8 mouse cellular contexts compared by ENCODE assay signal in genomic region chr11:101395110-101395509, GRCm38 (mm10). TPM values are rescaled to one million over a fixed set of nuclear protein-coding genes. Genes with fewer than 3 reads are reported as not detected.
DNase-seq lines count a peak whose midpoint lies in the region; ATAC-seq lines count a peak whose summit lies in the region.

No protein-coding gene starts in this region.

- WGBS in forebrain, embryonic 14.5 days, result 4% methylated on average over 8 of the region's 8 CpGs
- 3% methylated on average over 8 of the region's 8 CpGs for WGBS in stomach, embryonic 15.5 days

- ATAC-seq in forebrain, embryonic 14.5 days, result peak; percentile 62; the same call in 1 of the 2 replicates
- peak; percentile 80 to 85 for ATAC-seq in hematopoietic stem cell, adult 5-6 weeks (replicated peaks in 1 of 2; ENCODE audit: insufficient read depth in 1 of 2, low FRiP score in 2 of 2, low TSS enrichment in 1 of 2, low read depth in 1 of 2, poor library complexity in 2 of 2, severe bottlenecking in 2 of 2)
- 0 out of 2 replicates have a peak, but pooled peaks have one; percentile 40 for ATAC-seq in megakaryocyte, adult 5-6 weeks (ENCODE audit: poor library complexity, severe bottlenecking)
- ATAC-seq in stomach, embryonic 15.5 days (ENCODE audit: insufficient read depth, low FRiP score, low read depth), result peak; percentile 47; the same call in 1 of the 2 replicates

- H3K4me3 ChIP-seq in forebrain, embryonic 14.5 days (ENCODE audit: low read depth, low read length), result no peak overlapping the region
- H3K4me3 ChIP-seq in stomach, embryonic 15.5 days (replicated peaks), result no peak overlapping the region

- H3K27me3 ChIP-seq in forebrain, embryonic 14.5 days (replicated peaks; ENCODE audit: control insufficient read depth, insufficient read depth, low read length), result no peaks in the 10 kb centered on the region
- H3K27me3 ChIP-seq in stomach, embryonic 15.5 days (replicated peaks), result no peaks in the 10 kb centered on the region

- H3K9me3 ChIP-seq in forebrain, embryonic 14.5 days (replicated peaks; ENCODE audit: control insufficient read depth, low read length), result no peaks in the 10 kb centered on the region
- H3K9me3 ChIP-seq in stomach, embryonic 15.5 days, result no peaks in the 10 kb centered on the region

- no peak overlapping the region for H3K4me2 ChIP-seq in forebrain, embryonic 14.5 days (ENCODE audit: low read length)
- H3K4me2 ChIP-seq in stomach, embryonic 15.5 days, result no peak overlapping the region

- 0 out of 2 replicates have a peak overlapping the region, but pooled peaks have one; percentile 1 for H3K9ac ChIP-seq in forebrain, embryonic 14.5 days (ENCODE audit: low read length)
- H3K9ac ChIP-seq in stomach, embryonic 15.5 days, result no peak overlapping the region

- H3K4me1 ChIP-seq in forebrain, embryonic 14.5 days (ENCODE audit: control insufficient read depth, insufficient read depth, low read length), result no peaks in the 10 kb centered on the region
- no peaks in the 10 kb centered on the region for H3K4me1 ChIP-seq in stomach, embryonic 15.5 days

- H3K36me3 ChIP-seq in forebrain, embryonic 14.5 days (ENCODE audit: control insufficient read depth, insufficient read depth, low read length), result no peaks in the 10 kb centered on the region
- no peaks in the 10 kb centered on the region for H3K36me3 ChIP-seq in stomach, embryonic 15.5 days

- H3K27ac ChIP-seq in forebrain, embryonic 14.5 days (ENCODE audit: low read depth, low read length), result no peak overlapping the region
- H3K27ac ChIP-seq in stomach, embryonic 15.5 days, result no peak overlapping the region

- peak; percentile 71 to 74 for DNase-seq in left cerebral cortex, adult 18-20 months (ENCODE audit: low spot score in 2 of 2)
- DNase-seq in left cerebral cortex, adult 11 months (ENCODE audit: low spot score), result no peak
- DNase-seq in c-Kit-negative CD71-positive TER-119-positive erythroid progenitor cells, embryonic 14.5 days (ENCODE audit: low read depth, low spot score), result peak; percentile 29
- peak; percentile 92 for DNase-seq in forebrain, embryonic 14.5 days (ENCODE audit: low spot score)
- DNase-seq in layer of hippocampus, adult 9-11 months, result peak; percentile 68

RNA-seq across cellular contexts. Expression of gene Aarsd1, which starts 22.3 kb away (rescaled TPM):
- total RNA-seq in left cerebral cortex, adult 18-20 months (2021), result 10 to 100 TPM; 47.6 to 48.8 TPM
- polyA plus RNA-seq in forebrain, embryonic 14.5 days (2014; fragmentation: Nextera tagmentation; extraction: Ambion mirVana), result 89.6 and 92.5 TPM in 2 replicates
- 46.5 and 52.0 TPM in 2 replicates for total RNA-seq in hematopoietic stem cell, adult 5-6 weeks (2017)
- 11.6 and 18.1 TPM in 2 replicates for total RNA-seq in megakaryocyte, adult 5-6 weeks (2015)
- 22.9 and 28.9 TPM in 2 replicates for total RNA-seq in megakaryocyte, adult 5-6 weeks (2017)
- polyA plus RNA-seq in stomach, embryonic 15.5 days (2015; fragmentation: Nextera tagmentation; extraction: Ambion mirVana), result 58.5 and 69.5 TPM in 2 replicates

RNA-seq across cellular contexts. Expression of gene G6pc, which starts 27.7 kb away (rescaled TPM):
- total RNA-seq in left cerebral cortex, adult 18-20 months (2021), result not detected
- polyA plus RNA-seq in forebrain, embryonic 14.5 days (2014; fragmentation: Nextera tagmentation; extraction: Ambion mirVana), result 0.09 TPM in 1 of 2 replicates, not detected in the other
- total RNA-seq in hematopoietic stem cell, adult 5-6 weeks (2017), result not detected in 2 replicates
- total RNA-seq in megakaryocyte, adult 5-6 weeks (2015), result not detected in 2 replicates
- not detected in 2 replicates for total RNA-seq in megakaryocyte, adult 5-6 weeks (2017)
- 0.06 and 0.09 TPM in 2 replicates for polyA plus RNA-seq in stomach, embryonic 15.5 days (2015; fragmentation: Nextera tagmentation; extraction: Ambion mirVana)

RNA-seq across cellular contexts. Expression of gene Gm27029, which starts 29.5 kb away (rescaled TPM):
- total RNA-seq in left cerebral cortex, adult 18-20 months (2021), result 1 to 10 TPM; 8.2 to 8.6 TPM
- 6.8 and 7.3 TPM in 2 replicates for polyA plus RNA-seq in forebrain, embryonic 14.5 days (2014; fragmentation: Nextera tagmentation; extraction: Ambion mirVana)
- 1.6 TPM in 1 of 2 replicates, not detected in the other for total RNA-seq in hematopoietic stem cell, adult 5-6 weeks (2017)
- total RNA-seq in megakaryocyte, adult 5-6 weeks (2015), result 1.7 TPM in 1 of 2 replicates, not detected in the other
- 0.95 and 1.3 TPM in 2 replicates for total RNA-seq in megakaryocyte, adult 5-6 weeks (2017)
- polyA plus RNA-seq in stomach, embryonic 15.5 days (2015; fragmentation: Nextera tagmentation; extraction: Ambion mirVana), result 6.9 and 12.3 TPM in 2 replicates

RNA-seq across cellular contexts. Expression of gene Rundc1, which starts 29.8 kb away (rescaled TPM):
- 10 to 100 TPM; 40.9 to 46.9 TPM for total RNA-seq in left cerebral cortex, adult 18-20 months (2021)
- 14.7 and 21.2 TPM in 2 replicates for polyA plus RNA-seq in forebrain, embryonic 14.5 days (2014; fragmentation: Nextera tagmentation; extraction: Ambion mirVana)
- 4.8 and 7.0 TPM in 2 replicates for total RNA-seq in hematopoietic stem cell, adult 5-6 weeks (2017)
- 2.4 and 3.0 TPM in 2 replicates for total RNA-seq in megakaryocyte, adult 5-6 weeks (2015)
- total RNA-seq in megakaryocyte, adult 5-6 weeks (2017), result 3.1 and 3.3 TPM in 2 replicates
- polyA plus RNA-seq in stomach, embryonic 15.5 days (2015; fragmentation: Nextera tagmentation; extraction: Ambion mirVana), result 20.7 and 20.8 TPM in 2 replicates

RNA-seq across cellular contexts. Expression of gene Ptges3l, which starts 30.0 kb away (rescaled TPM):
- 1 to 10 TPM; 4.1 to 4.5 TPM for total RNA-seq in left cerebral cortex, adult 18-20 months (2021)
- polyA plus RNA-seq in forebrain, embryonic 14.5 days (2014; fragmentation: Nextera tagmentation; extraction: Ambion mirVana), result 1.2 TPM in 2 replicates
- total RNA-seq in hematopoietic stem cell, adult 5-6 weeks (2017), result 1.0 TPM in 1 of 2 replicates, not detected in the other
- 0.43 and 2.5 TPM in 2 replicates for total RNA-seq in megakaryocyte, adult 5-6 weeks (2015)
- total RNA-seq in megakaryocyte, adult 5-6 weeks (2017), result 0.66 TPM in 1 of 2 replicates, not detected in the other
- polyA plus RNA-seq in stomach, embryonic 15.5 days (2015; fragmentation: Nextera tagmentation; extraction: Ambion mirVana), result 14.5 and 17.5 TPM in 2 replicates
